Mouse (Mus musculus): ENCODE measurements around the gene Pebp1. TPM values are rescaled to one million over a fixed set of nuclear protein-coding genes. Genes with fewer than 3 reads are reported as not detected.

Pebp1 gene
- total and polyA plus RNA-seq, 3 experiments = 558 to 568 TPM; not detected in 1

GRCm38 (mm10) chr5:117240761-117241322 lies 46.6 kb downstream of the Pebp1 start:
- Histone ChIP-seq H3K4me3 (ENCODE audit: control insufficient read depth in 1 of 2, insufficient read depth in 1 of 2, low read depth in 2 of 2, low read length in 2 of 2) (no peak overlapping the region), H3K36me3 (ENCODE audit: control insufficient read depth in 1 of 2, insufficient read depth in 2 of 2, low read length in 2 of 2) (peaks cover 6 to 19% of the 10 kb centered on the region in 2 experiments), H3K79me2 (ENCODE audit: control insufficient read depth, insufficient read depth, low read length, poor library complexity) (no peaks in the 10 kb centered on the region), H3K4me1 (ENCODE audit: control insufficient read depth in 1 of 2, insufficient read depth in 2 of 2, low read length in 2 of 2) (peaks cover 6 to 20% of the 10 kb centered on the region in 2 experiments), H3K27me3 (ENCODE audit: control insufficient read depth in 1 of 2, insufficient read depth in 2 of 2, low read length in 2 of 2) (no peaks in the 10 kb centered on the region), H3K27ac (ENCODE audit: control insufficient read depth, low read depth, low read length) (no peak overlapping the region), H3K9ac (ENCODE audit: control insufficient read depth, low read depth, low read length, poor library complexity, severe bottlenecking) (no peak overlapping the region), H3K9me3 (replicated peaks; ENCODE audit: insufficient read depth, low read length) (no peaks in the 10 kb centered on the region)
- DNase-seq (ENCODE audit: low read depth, low spot score) = no peak
- no peak for TF ChIP-seq CHD1 (IDR thresholded peaks at IDR 0.05; ENCODE audit: low read depth, low read length)
- no peak for TF ChIP-seq USF1 (IDR thresholded peaks at IDR 0.05; ENCODE audit: low read depth, low read length)
- TF ChIP-seq SIN3A (IDR thresholded peaks at IDR 0.05; ENCODE audit: low read length) = no peak
- no peak for TF ChIP-seq UBTF (IDR thresholded peaks at IDR 0.05; ENCODE audit: borderline replicate concordance, insufficient read depth, low read depth, low read length)

- Histone ChIP-seq H3K36me3 (ENCODE audit: control insufficient read depth in 1 of 2, insufficient read depth in 2 of 2, low read length in 2 of 2) (peaks cover 6 to 16% of the 10 kb centered on the region in 2 experiments), H3K4me1 (ENCODE audit: control insufficient read depth in 1 of 2, insufficient read depth in 2 of 2, low read length in 2 of 2) (peaks cover 4 to 16% of the 10 kb centered on the region in 2 experiments), H3K4me3 (ENCODE audit: control insufficient read depth in 1 of 2, insufficient read depth in 1 of 2, low read depth in 2 of 2, low read length in 2 of 2) (no peak overlapping the region)
Observed at GRCm38 (mm10) chr5:117240321-117240731, 47.1 kb downstream of the Pebp1 start.

GRCm38 (mm10) chr5:117239106-117239505 lies 48.3 kb downstream of the Pebp1 start:
- Histone ChIP-seq H3K9me3 (replicated peaks; ENCODE audit: insufficient read depth, low read length) (no peaks in the 10 kb centered on the region), H3K27me3 (ENCODE audit: control insufficient read depth in 1 of 2, insufficient read depth in 2 of 2, low read length in 2 of 2) (no peaks in the 10 kb centered on the region), H3K79me2 (ENCODE audit: control insufficient read depth, insufficient read depth, low read length, poor library complexity) (no peaks in the 10 kb centered on the region), H3K36me3 (ENCODE audit: control insufficient read depth in 1 of 2, insufficient read depth in 2 of 2, low read length in 2 of 2) (peaks cover 3 to 13% of the 10 kb centered on the region in 2 experiments), H3K4me3 (ENCODE audit: control insufficient read depth in 1 of 2, insufficient read depth in 1 of 2, low read depth in 2 of 2, low read length in 2 of 2) (no peak overlapping the region), H3K4me1 (ENCODE audit: control insufficient read depth in 1 of 2, insufficient read depth in 2 of 2, low read length in 2 of 2) (peaks cover 0 to 4% of the 10 kb centered on the region in 2 experiments; a peak in 1 of 4 replicates), H3K9ac (ENCODE audit: control insufficient read depth, low read depth, low read length, poor library complexity, severe bottlenecking) (no peak overlapping the region), H3K27ac (ENCODE audit: control insufficient read depth, low read depth, low read length) (no peak overlapping the region)
- TF ChIP-seq RAD21 (IDR thresholded peaks at IDR 0.05; ENCODE audit: low read depth, low read length) (no peak), EP300 (IDR thresholded peaks at IDR 0.05; ENCODE audit: low read depth in 1 of 2, low read length in 2 of 2) (no peak), RCOR1 (IDR thresholded peaks at IDR 0.05; ENCODE audit: low read depth, low read length) (no peak), POLR2AphosphoS5 (IDR thresholded peaks at IDR 0.05; ENCODE audit: borderline replicate concordance, low read depth, low read length) (no peak), BHLHE40 (IDR thresholded peaks at IDR 0.05; ENCODE audit: borderline replicate concordance, low read depth, low read length) (no peak), USF2 (IDR thresholded peaks at IDR 0.05; ENCODE audit: borderline replicate concordance in 1 of 2, insufficient read depth in 1 of 2, low read depth in 1 of 2, low read length in 2 of 2) (no peak), NRF1 (IDR thresholded peaks at IDR 0.05; ENCODE audit: insufficient read depth, low read depth, low read length, poor library complexity, severe bottlenecking) (no peak), ZKSCAN1 (IDR thresholded peaks at IDR 0.05; ENCODE audit: low read depth, low read length) (no peak), GATA1 (IDR thresholded peaks at IDR 0.05; ENCODE audit: low read depth, low read length) (no peak), ZMIZ1 (IDR thresholded peaks at IDR 0.05; ENCODE audit: low read depth, low read length) (no peak), TAL1 (IDR thresholded peaks at IDR 0.05; ENCODE audit: low read length) (no peak)
- no peak for DNase-seq (ENCODE audit: low read depth, low spot score)

More at GRCm38 (mm10) chr5:117240321-117240731, 47.1 kb downstream of the Pebp1 start:
- no peaks in the 10 kb centered on the region for H3K79me2 ChIP-seq (ENCODE audit: control insufficient read depth, insufficient read depth, low read length, poor library complexity)
- no peaks in the 10 kb centered on the region for H3K27me3 ChIP-seq (ENCODE audit: control insufficient read depth in 1 of 2, insufficient read depth in 2 of 2, low read length in 2 of 2)
- H3K27ac ChIP-seq (ENCODE audit: control insufficient read depth, low read depth, low read length) = no peak overlapping the region
- no peaks in the 10 kb centered on the region for H3K9me3 ChIP-seq (replicated peaks; ENCODE audit: insufficient read depth, low read length)
- no peak for DNase-seq (ENCODE audit: low read depth, low spot score)
- TF ChIP-seq JUND (IDR thresholded peaks at IDR 0.05; ENCODE audit: low read depth, low read length) = no peak
- peak; percentile 72; the same call in 1 of the 2 replicates for TF ChIP-seq ZNF384 (IDR thresholded peaks at IDR 0.05; ENCODE audit: low read depth, low read length)
- H3K9ac ChIP-seq (ENCODE audit: control insufficient read depth, low read depth, low read length, poor library complexity, severe bottlenecking) = no peak overlapping the region
